Mouse (Mus musculus) liver, adult (tissue): Measurements from ENCODE around the gene Tbxa2r.

Source experiments
- GATA4 ChIP-seq: IDR thresholded peaks from 2 replicates; pipeline ENCODE4 v1.6.1; 2014; ENCODE audit warnings: mild to moderate bottlenecking, low read length; ENCODE audit not compliant: insufficient replicate concordance

The Tbxa2r gene

DNA sequence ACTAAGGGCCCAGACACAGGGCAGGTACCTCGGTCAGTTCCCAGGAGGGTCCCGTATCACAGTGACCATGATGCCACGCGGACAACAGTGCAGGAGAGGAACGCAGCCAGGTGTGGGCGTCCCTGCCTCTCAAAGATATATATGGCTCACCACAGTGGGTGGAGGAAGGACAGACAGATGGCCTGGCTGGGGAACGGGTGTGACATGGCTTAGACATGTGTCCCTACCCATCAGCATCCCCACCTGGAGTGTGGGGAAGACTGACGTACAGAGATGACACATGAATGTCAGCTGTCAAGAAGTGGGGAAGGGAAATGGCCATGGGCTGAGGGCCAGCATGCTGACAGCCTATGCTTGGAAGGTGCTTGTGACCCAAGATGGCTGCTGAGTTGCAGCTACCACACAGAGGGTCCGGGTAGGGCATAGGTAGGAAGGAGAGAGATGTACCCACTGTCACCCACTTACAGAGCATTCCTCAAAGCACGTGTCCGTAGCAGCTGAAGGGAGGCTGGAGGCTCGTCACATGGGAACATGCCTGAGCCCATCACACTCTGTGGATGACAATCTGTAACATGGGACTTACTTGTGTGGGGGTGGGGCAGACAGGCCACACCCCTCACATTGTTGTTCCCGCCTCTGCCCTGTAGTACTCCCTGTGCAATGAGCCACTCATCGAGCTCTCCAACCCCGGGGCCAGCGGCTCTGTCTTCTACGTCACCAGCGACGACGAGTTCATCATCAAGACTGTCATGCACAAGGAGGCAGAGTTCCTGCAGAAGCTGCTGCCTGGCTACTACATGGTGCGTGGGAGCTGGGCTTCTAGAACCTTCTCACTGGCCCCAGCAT, 21.5 kb upstream of the Tbxa2r start:
- no peak for TF ChIP-seq GATA4

DNA sequence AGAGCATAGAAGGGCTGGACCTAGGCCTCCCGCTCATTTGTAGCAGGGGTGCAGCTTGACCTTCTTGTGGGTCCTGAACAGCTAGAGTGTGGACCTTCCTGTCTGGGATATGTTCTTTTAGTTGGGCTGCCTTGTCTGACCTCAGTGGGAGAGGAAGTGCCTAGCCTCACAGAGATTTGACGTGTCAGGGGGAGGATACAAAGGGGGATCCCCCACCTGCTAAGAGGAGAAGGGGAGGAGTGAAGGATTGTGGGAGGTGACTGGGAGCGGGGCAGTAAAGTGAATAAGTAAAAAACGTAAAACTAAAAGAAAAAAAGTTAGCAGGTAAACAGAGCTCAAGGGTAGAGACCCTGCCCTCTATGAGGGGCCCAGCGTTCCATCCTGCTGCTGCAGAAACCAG, 19.0 kb upstream of the Tbxa2r start:
- TF ChIP-seq GATA4 = no peak

DNA sequence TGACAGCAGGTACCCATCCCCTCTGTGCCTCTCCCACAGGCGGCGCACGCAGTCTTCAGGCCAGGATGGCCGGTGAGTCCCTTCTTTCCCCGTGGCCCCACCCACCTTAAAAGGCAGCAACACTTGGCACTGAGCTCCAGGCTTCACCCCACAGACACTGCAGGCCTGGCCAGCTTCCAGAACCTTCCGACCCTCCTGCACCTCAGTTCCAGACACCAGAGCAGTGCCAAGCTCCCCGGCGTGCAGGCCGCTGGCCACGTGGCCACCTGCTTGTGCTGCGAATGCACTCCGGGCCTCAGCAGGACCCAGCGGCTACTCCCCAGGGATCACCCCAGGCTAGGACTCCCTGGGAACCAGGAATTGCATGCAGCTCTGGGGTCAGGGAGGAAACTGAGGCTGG, 14.9 kb upstream of the Tbxa2r start:
- TF ChIP-seq GATA4 = no peak

DNA sequence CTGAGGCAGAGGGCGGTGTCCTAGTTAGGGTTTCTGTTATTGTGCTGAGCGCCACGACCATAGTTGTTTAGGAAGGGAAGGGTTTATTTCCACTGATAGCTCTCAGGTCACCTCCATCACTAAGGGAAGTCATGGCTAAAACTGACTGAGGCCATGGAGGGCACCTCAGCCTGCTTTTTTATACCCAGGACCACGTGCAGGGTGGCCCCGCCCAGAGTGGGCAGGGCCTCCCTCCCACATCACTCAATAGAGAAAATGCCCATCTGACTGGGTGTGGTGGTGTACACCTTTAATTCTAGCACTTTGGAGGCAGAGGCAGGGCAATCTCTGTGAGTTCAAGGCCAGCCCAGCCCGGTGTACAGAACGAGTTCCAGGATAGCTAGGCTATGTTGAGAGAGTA, 14.3 kb upstream of the Tbxa2r start:
- TF ChIP-seq GATA4 = no peak

DNA sequence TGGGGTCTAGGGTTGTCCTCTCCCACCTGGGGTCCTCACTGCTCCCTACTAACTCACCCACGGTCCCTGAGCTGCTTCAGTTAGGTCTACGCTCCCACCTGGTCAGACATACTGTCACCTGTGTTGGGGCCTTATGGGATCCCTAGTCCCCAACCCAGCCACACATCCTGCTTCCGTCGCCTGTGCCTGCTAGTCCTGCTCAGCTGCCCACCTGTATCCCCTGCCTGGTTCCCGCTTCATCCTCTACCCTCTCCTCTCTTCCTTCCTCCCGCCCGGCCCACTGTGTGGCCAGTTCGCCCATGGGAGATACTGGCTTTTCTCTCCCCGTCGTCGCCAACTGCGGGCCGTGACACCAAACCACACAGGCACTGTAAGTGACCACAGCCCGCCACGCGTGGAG, 12.9 kb upstream of the Tbxa2r start:
- TF ChIP-seq GATA4 = no peak

DNA sequence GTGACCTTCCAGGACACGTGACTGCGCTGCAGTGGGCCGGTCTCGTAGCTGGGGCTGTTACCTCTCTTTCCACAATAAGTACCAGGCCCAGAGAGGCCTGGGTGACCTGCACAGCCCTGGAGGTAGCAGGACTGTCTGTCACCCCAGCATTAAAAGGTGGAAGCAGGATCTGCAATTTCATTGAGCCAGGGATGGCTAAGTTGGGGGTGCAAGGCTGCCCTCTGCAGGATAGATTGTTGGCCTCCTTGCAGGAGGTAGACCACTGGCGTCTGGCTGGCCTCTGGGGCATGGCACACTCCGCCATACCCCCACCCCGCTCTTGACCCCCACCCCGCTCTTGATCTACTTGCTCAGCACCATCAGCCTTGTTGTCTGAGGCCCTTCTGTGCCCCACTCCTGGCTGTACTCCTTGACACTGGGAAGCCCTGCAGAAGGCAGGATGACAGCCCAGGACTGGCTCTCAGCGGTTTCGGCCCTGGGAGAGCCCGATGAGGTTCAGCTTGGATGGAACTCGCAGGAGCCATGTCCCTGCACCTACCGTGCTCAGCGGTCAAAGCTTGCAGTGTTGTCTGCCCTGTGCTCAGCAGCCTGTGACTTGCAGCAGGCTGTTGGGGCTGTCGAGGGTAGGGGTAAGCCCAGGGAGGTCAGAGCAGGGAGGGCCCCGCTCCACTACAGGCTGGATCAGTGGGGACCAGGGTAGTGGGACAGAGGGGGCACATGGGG, 12.0 kb upstream of the Tbxa2r start:
- no peak for TF ChIP-seq GATA4

DNA sequence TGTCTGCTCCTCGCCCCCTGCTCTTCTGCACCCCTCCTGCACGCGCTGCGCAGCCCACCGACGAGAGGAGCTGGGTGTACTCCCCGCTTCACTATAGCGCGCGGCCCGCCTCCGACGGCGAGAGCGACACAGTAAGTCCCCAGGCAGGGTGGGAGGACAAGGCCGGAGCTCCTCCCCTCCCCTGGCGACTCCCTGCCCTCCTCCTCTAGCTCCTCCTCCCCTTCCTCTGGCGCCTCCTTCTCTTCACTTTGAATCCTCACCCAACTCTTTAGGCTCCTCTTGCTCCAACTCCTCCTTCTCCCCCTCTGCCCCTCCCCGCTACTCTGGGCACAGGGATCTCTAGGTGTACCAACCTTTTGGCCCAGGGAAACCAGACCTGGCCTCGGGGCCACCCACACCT, 11.3 kb upstream of the Tbxa2r start:
- TF ChIP-seq GATA4 = no peak

DNA sequence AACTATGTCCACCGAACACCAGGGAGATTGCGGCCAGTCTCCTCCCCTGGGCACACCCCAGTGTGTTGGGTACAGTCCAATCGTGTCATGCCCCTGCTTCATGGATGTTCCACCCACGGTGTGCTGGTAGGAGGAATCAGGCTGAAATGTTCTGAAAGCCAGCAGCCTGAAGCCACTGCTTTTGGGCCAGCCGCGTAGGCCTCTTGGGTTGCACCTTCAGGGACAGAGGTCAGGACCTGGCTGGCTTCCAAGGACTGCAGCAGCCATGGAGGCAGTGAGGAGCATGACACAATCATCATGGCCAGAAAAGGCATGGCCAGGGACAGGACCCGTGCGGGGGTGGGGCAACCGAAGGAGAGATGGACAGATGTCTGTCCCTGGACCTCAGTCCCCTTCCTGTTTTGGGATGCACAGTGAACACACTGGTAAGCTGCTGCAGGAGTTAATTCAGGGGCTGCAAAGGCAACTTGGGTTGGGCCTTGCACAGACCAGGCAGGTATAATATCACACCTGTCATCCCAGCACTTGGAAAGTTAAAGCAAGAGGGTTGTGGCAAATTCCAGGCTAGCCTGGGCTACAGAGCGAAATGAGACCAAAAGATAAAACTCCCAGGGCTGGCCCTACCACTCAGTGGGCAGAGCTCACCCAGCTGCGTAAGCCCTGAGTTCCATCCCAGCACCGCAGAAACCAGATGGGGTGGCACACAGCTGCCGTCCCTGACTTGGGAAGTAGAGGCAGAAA, 9.8 kb upstream of the Tbxa2r start:
- TF ChIP-seq GATA4 = no peak

DNA sequence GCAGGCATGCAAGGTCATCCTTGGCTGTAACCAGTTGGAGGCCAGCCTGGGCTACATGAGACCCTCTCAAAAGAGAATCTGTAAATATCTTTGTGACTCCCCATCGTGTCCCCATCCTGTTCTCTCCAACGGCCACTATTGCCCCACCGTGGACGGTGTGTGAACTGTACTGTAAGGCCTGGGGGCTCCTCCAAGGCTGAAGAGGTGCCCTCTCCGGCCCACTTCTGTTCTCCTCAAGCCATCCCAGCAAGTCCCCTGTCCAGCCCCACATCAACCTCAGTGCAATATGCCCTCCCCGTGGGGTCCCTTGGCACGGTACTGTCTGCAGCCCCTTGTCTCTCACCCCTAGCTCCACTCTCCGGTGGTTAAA, 9.2 kb upstream of the Tbxa2r start:
- no peak for TF ChIP-seq GATA4

DNA sequence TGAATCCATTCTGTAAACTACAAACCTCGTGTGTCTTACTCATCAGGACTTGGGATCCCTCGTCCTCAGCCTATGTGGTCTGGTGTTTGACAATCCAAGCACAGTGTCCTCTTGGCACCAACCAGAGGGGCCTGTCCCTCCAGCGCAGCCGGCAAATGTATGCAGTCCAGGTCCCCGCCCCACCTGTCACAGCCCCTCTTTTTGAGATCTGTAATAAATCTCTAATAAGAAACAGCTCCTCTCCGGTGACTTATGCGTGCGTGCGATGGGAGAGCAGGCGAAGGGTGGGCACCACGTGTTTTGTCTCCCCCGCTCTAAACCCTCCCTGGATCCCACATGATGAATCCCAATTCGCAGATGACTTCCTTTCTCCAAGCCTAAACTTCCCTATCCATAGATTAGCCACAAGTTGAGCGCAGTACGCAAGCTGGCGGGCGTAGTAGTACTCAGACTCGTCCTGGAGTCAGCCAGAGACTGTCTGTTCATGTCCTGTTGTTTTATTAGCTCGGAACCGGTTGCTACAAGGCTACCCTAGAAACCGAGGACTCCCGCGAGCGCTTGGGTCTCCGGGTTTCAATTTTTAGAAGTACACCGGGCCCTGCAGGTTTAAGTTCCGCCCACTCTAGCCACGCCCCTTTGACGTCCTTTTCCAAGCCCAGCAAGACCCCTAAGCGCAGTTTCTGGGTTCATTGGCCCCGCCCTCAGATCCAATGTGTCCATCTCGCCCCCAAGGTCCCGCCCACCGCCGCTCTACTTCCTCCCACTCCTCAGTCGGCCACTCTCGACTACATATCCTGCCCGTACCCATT, 8.6 kb upstream of the Tbxa2r start:
- TF ChIP-seq GATA4 = no peak

DNA sequence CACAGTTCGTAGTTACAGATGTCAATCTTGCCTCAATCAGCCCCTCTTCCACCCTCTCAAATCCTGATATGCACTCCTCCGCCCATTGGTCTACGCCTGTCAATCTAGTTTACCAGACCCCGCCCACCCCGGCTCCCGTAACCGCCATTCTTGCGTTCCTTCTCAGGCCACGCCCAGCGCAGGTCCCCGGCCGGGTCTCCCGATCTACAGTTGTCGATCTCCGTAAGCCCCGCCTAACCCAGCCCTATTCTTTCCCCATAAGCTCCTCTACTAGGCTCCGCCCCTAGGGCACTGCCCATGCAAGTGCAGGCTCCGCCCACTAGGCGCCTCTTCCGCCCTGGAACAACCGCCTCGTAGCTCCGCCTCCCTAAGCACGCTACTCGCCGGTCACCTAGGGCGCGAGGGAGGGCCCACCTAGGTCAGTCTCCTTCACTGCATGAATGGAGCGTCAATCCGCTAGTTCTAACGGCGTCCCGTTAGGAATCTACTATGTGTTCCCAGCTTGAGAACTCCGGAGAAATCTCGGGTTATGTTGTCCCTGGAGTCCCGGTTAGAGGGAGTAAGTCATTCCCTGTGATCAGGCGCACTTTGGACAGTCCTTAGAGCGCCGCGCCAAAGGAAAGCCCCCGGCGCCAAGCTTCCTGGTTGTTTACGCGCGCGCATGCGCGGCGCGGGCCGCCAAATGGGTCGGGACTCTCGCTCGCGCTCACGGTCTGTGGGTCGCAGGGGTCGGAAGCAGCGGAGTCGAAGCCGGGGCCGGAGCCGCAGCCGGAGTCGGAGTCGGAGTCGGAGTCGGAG, 7.8 kb upstream of the Tbxa2r start, which contains the start of gene Cactin:
TSS of gene Cactin (plus strand) at position 554 of the 798 bp plus-strand sequence.
- peak; percentile 81; the same call in 1 of the 2 replicates for TF ChIP-seq GATA4

DNA sequence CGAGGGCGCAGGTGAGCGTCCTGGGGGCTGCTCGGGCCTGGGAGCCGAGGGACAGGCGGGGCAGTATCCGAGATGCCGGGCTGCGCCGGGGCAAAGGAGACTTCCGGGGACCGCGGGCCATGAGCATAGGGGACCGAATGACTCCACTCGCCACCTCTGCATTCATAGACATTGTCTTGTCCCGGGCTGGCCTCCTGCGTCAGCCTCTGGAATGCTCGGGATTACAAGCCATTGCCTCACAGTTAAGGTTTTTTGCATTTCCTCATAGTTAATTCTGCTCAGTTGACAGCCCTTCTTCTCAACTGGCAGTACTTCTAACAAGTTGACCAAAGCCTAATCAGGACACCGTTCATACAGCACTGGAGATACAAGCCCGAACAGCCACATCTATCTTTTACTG, 7.1 kb upstream of the Tbxa2r start:
- no peak for TF ChIP-seq GATA4

DNA sequence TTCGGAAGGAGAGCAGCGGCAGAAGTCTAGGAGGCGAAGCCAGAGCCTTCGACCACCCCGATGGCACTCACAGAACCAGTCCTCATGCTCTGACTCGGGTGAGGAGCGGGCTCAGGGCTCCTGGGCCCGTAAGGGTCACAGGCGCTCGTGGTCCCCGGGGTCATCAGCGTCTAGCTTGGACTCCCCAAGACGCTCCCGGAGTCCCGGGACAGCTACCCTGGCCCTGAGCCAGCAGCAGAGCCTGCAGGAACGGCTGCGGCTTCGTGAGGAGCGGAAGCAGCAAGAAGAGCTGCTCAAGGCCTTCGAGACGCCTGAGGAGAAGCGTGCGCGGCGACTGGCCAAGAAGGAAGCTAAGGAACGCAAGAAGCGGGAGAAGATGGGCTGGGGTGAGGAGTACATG, 6.1 kb upstream of the Tbxa2r start:
- no peak for TF ChIP-seq GATA4

DNA sequence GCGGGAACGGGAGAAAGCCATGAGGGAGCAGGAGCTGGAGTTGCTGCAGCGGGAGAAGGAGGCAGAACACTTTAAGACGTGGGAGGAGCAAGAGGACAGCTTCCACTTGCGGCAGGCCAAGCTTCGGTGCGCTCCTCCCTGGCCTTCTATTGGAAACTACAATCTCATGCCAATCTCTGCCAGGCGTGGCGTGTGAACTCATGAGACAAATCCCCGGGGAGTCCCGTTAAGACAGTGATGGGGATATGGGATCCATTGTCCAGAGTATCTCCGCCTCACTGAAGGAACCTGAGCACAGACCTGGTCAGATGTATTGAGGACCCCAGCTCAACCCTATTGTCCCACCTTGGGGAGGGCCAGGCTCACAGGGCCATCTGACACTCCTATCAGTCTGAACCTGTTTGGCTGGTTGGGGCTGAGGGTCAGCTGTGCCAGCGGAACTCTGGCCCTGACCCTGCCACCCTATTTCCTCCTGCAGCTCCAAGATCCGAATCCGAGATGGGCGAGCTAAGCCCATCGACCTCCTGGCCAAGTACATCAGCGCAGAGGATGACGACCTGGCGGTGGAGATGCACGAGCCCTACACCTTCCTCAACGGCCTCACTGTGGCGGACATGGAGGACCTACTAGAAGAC, 5.3 kb upstream of the Tbxa2r start:
- no peak for TF ChIP-seq GATA4
